Comparison of ENCODE assay signal across 10 mouse cellular contexts in genomic region chr15:84284059-84284458, GRCm38 (mm10). TPM values are rescaled to one million over a fixed set of nuclear protein-coding genes. Genes with fewer than 3 reads are reported as not detected.
DNase-seq lines count a peak whose midpoint lies in the region; ATAC-seq and TF ChIP-seq lines count a peak whose summit lies in the region.
"Had no signal": no experiment of that assay in that cellular context is flagged by ENCODE, and none has a peak within 500 bp of the region (broad histone marks: within the 10 kb centered on the region; RNA-seq: fewer than 3 reads in every experiment).

No protein-coding gene starts in this region.

- peak; percentile 66 for TF ChIP-seq CTCF in hindbrain, postnatal 0 days (IDR thresholded peaks at IDR 0.05; ENCODE audit: low read depth)

- DNase-seq in hindbrain, postnatal 0 days (ENCODE audit: low spot score), result peak; percentile 41
- DNase-seq in CD4-positive helper T cell, adult 2 months (ENCODE audit: low read depth, low spot score), result peak; percentile 40
- peak; percentile 61 for DNase-seq in R1 (ENCODE audit: low read depth, low spot score)
- peak; percentile 63 for DNase-seq in embryonic facial prominence, embryonic 11.5 days (ENCODE audit: low spot score)
- DNase-seq in urinary bladder, adult 2 months (ENCODE audit: low spot score), result no peak

- no peaks in the 10 kb centered on the region for H3K36me3 ChIP-seq in hindbrain, postnatal 0 days (ENCODE audit: insufficient read depth, low read length)
- H3K36me3 ChIP-seq in hindbrain, embryonic 13.5 days, result no peaks in the 10 kb centered on the region
- no peaks in the 10 kb centered on the region for H3K36me3 ChIP-seq in embryonic facial prominence, embryonic 11.5 days (replicated peaks; ENCODE audit: control insufficient read depth, insufficient read depth, low read depth, low read length)
- H3K36me3 ChIP-seq: limb, embryonic 15.5 days had no signal

- H3K9me3 ChIP-seq in hindbrain, postnatal 0 days (ENCODE audit: low read length), result no peaks in the 10 kb centered on the region
- no peaks in the 10 kb centered on the region for H3K9me3 ChIP-seq in hindbrain, embryonic 13.5 days
- H3K9me3 ChIP-seq in embryonic facial prominence, embryonic 11.5 days (replicated peaks; ENCODE audit: control insufficient read depth, low read length), result no peaks in the 10 kb centered on the region
- H3K9me3 ChIP-seq: limb, embryonic 15.5 days had no signal

- no peak overlapping the region for H3K4me3 ChIP-seq in hindbrain, postnatal 0 days (ENCODE audit: low read length)
- H3K4me3 ChIP-seq in hindbrain, embryonic 13.5 days, result no peak overlapping the region
- H3K4me3 ChIP-seq in embryonic facial prominence, embryonic 11.5 days (ENCODE audit: low read depth, low read length), result no peak overlapping the region
- H3K4me3 ChIP-seq: erythroblast, embryonic 14.5 days; limb, embryonic 15.5 days had no signal

- ATAC-seq in hindbrain, postnatal 0 days, result no peak
- no peak for ATAC-seq in hindbrain, embryonic 13.5 days (ENCODE audit: low FRiP score)
- no peak for ATAC-seq in embryonic facial prominence, embryonic 11.5 days (replicated peaks; ENCODE audit: insufficient number of reproducible peaks, low FRiP score, low TSS enrichment, low read depth)
- peak; percentile 76 for ATAC-seq in megakaryocyte progenitor cell, adult 5-6 weeks (replicated peaks; ENCODE audit: poor library complexity)
- no peak for ATAC-seq in inflammation-experienced regulatory T-cells, adult 6 months

- no peak overlapping the region for H3K27ac ChIP-seq in hindbrain, postnatal 0 days
- H3K27ac ChIP-seq in hindbrain, embryonic 13.5 days, result no peak overlapping the region
- H3K27ac ChIP-seq in embryonic facial prominence, embryonic 11.5 days (replicated peaks; ENCODE audit: low read depth, low read length), result no peak overlapping the region
- H3K27ac ChIP-seq: limb, embryonic 15.5 days had no signal

- 66% methylated on average over 5 of the region's 5 CpGs for WGBS in hindbrain, postnatal 0 days
- WGBS in hindbrain, embryonic 13.5 days, result 62% methylated on average over 5 of the region's 5 CpGs
- 63% methylated on average over 5 of the region's 5 CpGs for WGBS in embryonic facial prominence, embryonic 11.5 days

- no peaks in the 10 kb centered on the region for H3K27me3 ChIP-seq in hindbrain, postnatal 0 days (ENCODE audit: insufficient read depth, low read length)
- H3K27me3 ChIP-seq in hindbrain, embryonic 13.5 days, result peaks cover 10% of the 10 kb centered on the region; the same call in 1 of the 2 replicates
- no peaks in the 10 kb centered on the region for H3K27me3 ChIP-seq in embryonic facial prominence, embryonic 11.5 days (ENCODE audit: control insufficient read depth, insufficient read depth, low read length)
- H3K27me3 ChIP-seq: limb, embryonic 15.5 days had no signal

- H3K4me1 ChIP-seq in hindbrain, postnatal 0 days (ENCODE audit: insufficient read depth, low read length), result 0 out of 2 replicates have a peak, but pooled peaks cover 5% of the 10 kb centered on the region
- H3K4me1 ChIP-seq in hindbrain, embryonic 13.5 days (replicated peaks), result peaks cover 23% of the 10 kb centered on the region
- H3K4me1 ChIP-seq in embryonic facial prominence, embryonic 11.5 days (ENCODE audit: control insufficient read depth, insufficient read depth, low read length), result no peaks in the 10 kb centered on the region

- no peak overlapping the region for H3K4me2 ChIP-seq in hindbrain, postnatal 0 days (ENCODE audit: low read depth, low read length)
- H3K4me2 ChIP-seq in hindbrain, embryonic 13.5 days, result no peak overlapping the region
- no peak overlapping the region for H3K4me2 ChIP-seq in embryonic facial prominence, embryonic 11.5 days (ENCODE audit: low read depth, low read length)
- H3K4me2 ChIP-seq: limb, embryonic 15.5 days had no signal

- H3K9ac ChIP-seq in hindbrain, postnatal 0 days (replicated peaks; ENCODE audit: low read length), result no peak overlapping the region
- H3K9ac ChIP-seq in hindbrain, embryonic 13.5 days, result no peak overlapping the region
- no peak overlapping the region for H3K9ac ChIP-seq in embryonic facial prominence, embryonic 11.5 days (replicated peaks; ENCODE audit: low read length)
- H3K9ac ChIP-seq: limb, embryonic 15.5 days had no signal

RNA-seq across cellular contexts. Expression of gene Parvg, which starts 39.8 kb away (rescaled TPM):
- total RNA-seq in hindbrain, postnatal 0 days (2014; rRNA removed), result 1.1 and 1.4 TPM in 2 replicates
- 1.8 and 1.9 TPM in 2 replicates for polyA plus RNA-seq in hindbrain, postnatal 0 days (2015; fragmentation: Nextera tagmentation; extraction: Ambion mirVana)
- polyA plus RNA-seq in hindbrain, embryonic 13.5 days (2015; fragmentation: Nextera tagmentation; extraction: Ambion mirVana), result 0.92 and 1.1 TPM in 2 replicates
- polyA plus RNA-seq in embryonic facial prominence, embryonic 11.5 days (2014; fragmentation: Nextera tagmentation; extraction: Ambion mirVana), result 0.42 and 1.2 TPM in 2 replicates
- 99.4 and 106 TPM in 2 replicates for total RNA-seq in megakaryocyte progenitor cell, adult 5-6 weeks (2015)
- total RNA-seq in megakaryocyte progenitor cell, adult 5-6 weeks (2017), result 246 and 253 TPM in 2 replicates
- 10 to 100 TPM; 77.7 to 87.6 (median 81.4) TPM for polyA plus RNA-seq in inflammation-experienced regulatory T-cells, adult 6 months (2017; shearing (Covaris generic))
- polyA plus RNA-seq in urinary bladder, adult 2 months (2012; rRNA removed), result 1.9 TPM in 2 replicates

RNA-seq across cellular contexts. Expression of gene Parvb, which starts 52.2 kb away (rescaled TPM):
- total RNA-seq in hindbrain, postnatal 0 days (2014; rRNA removed), result 9.4 and 9.5 TPM in 2 replicates
- polyA plus RNA-seq in hindbrain, postnatal 0 days (2015; fragmentation: Nextera tagmentation; extraction: Ambion mirVana), result 4.3 and 6.2 TPM in 2 replicates
- 3.9 and 4.5 TPM in 2 replicates for polyA plus RNA-seq in hindbrain, embryonic 13.5 days (2015; fragmentation: Nextera tagmentation; extraction: Ambion mirVana)
- 6.0 and 7.3 TPM in 2 replicates for polyA plus RNA-seq in embryonic facial prominence, embryonic 11.5 days (2014; fragmentation: Nextera tagmentation; extraction: Ambion mirVana)
- 3.8 and 4.6 TPM in 2 replicates for total RNA-seq in megakaryocyte progenitor cell, adult 5-6 weeks (2015)
- 0.33 and 1.5 TPM in 2 replicates for total RNA-seq in megakaryocyte progenitor cell, adult 5-6 weeks (2017)
- polyA plus RNA-seq in inflammation-experienced regulatory T-cells, adult 6 months (2017; shearing (Covaris generic)), result 1 to 10 TPM in 1 of 3 experiments, under 1 TPM in 1, not detected in 1; 0.89 to 2.1 TPM
- polyA plus RNA-seq in urinary bladder, adult 2 months (2012; rRNA removed), result 5.7 and 7.6 TPM in 2 replicates

Comparison
In these comparisons a context has a peak if more than half of its experiments do, and no peak if none do; other contexts are left out.
1. RNA of gene Parvg, which starts 39.8 kb away (polyA plus RNA-seq): 77.7 to 87.6 TPM in inflammation-experienced regulatory T-cells, adult 6 months; 1.8 to 1.9 TPM in hindbrain, postnatal 0 days, 1.9 TPM in urinary bladder, adult 2 months, 0.42 to 1.2 TPM in embryonic facial prominence, embryonic 11.5 days and 0.92 to 1.1 TPM in hindbrain, embryonic 13.5 days; every median in the first group is over 10 times any median in the second.